Mouse (Mus musculus) stomach, embryonic 16.5 days (tissue): ENCODE data around the gene Rbms1. TPM values are rescaled to one million over a fixed set of nuclear protein-coding genes. Genes with fewer than 3 reads are reported as not detected.

Experiments used
- ATAC-seq: fragments of 200-750 bp; cut with Nextera tagmentation; 2 replicates; pipeline ENCODE4 v1.8.0; 2017; ENCODE audit warnings: moderate number of reproducible peaks, moderate TSS enrichment; ENCODE audit not compliant: insufficient read depth, low FRiP score
- H3K27ac ChIP-seq: fragments of 300-500 bp; sonication (generic); 2 replicates; pipeline ENCODE4 v1.5.1; 2014; ENCODE audit warnings: low read length
- H3K27me3 ChIP-seq: fragments of 300-500 bp; sonication (generic); 2 replicates; pipeline ENCODE4 v1.6.1; 2014; ENCODE audit warnings: low read length, control low read depth, mixed read lengths; ENCODE audit not compliant: control insufficient read depth, insufficient read depth
- H3K36me3 ChIP-seq: fragments of 300-500 bp; sonication (generic); 2 replicates; pipeline ENCODE4 v1.6.1; 2014; ENCODE audit warnings: low read length; ENCODE audit not compliant: control insufficient read depth, insufficient read depth
- H3K4me1 ChIP-seq: fragments of 300-500 bp; sonication (generic); 2 replicates; pipeline ENCODE4 v1.6.1; 2014; ENCODE audit warnings: low read length, control low read depth, mixed read lengths; ENCODE audit not compliant: control insufficient read depth, insufficient read depth
- H3K4me2 ChIP-seq: fragments of 300-500 bp; sonication (generic); 2 replicates; pipeline ENCODE4 v1.6.1; 2014; ENCODE audit warnings: low read depth, low read length, mixed read lengths
- H3K4me3 ChIP-seq: fragments of 300-500 bp; sonication (generic); replicated peaks from 2 replicates; pipeline ENCODE4 v1.5.1; 2014; ENCODE audit warnings: mild to moderate bottlenecking, low read length
- H3K9ac ChIP-seq: fragments of 300-500 bp; sonication (generic); 2 replicates; pipeline ENCODE4 v1.6.1; 2014; ENCODE audit warnings: low read length
- H3K9me3 ChIP-seq: fragments of 300-500 bp; sonication (generic); replicated peaks from 2 replicates; pipeline ENCODE4 v1.6.1; 2016; ENCODE audit warnings: low read length, control low read depth; ENCODE audit not compliant: control insufficient read depth
- WGBS: fragments of 180-500 bp; shearing (Covaris S2); extraction: QIAGEN DNeasy Blood & Tissue Kit; methylation state at CpG from one replicate; pipeline ENCODE4 v1.1.7; 2014; 5-methylcytosine and 5-hydroxymethylcytosine counted together
- polyA plus RNA-seq: library from polyadenylated mRNA; unstranded; fragments of >200 nt; fragmentation: Nextera tagmentation; extraction: Ambion mirVana; gene quantifications from 2 replicates; pipeline ENCODE4 v1.2.1, GENCODE M21; 2015

The Rbms1 gene
- polyA plus RNA-seq, 1 experiment from 2014 or later: 110 TPM

DNA sequence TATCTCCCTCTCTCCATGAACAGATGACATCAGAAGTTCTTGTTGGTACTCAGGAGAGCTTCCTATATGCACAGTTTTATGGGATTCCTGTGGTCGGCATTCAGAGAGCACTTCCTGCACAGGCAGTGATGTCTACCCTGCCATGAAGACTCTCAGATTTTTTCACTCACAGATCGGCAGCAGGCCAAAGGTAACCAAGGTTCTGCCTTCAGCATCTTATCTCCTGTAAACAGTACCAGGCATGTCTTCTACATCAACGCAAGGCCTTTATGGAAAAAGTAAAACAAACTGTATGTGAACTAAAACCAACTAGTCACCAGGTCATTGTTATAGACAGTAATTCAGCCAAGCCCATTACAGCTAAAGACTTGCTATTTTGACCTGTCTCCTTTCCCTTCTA, 115.0 kb downstream of the Rbms1 start:
- H3K9me3 ChIP-seq: no peaks in the 10 kb centered on the region
- H3K36me3 ChIP-seq: no peaks in the 10 kb centered on the region
- no peak overlapping the region for H3K27ac ChIP-seq
- no peak for ATAC-seq
- no peak overlapping the region for H3K4me2 ChIP-seq
- peaks cover 32% of the 10 kb centered on the region for H3K4me1 ChIP-seq
- H3K4me3 ChIP-seq: no peak overlapping the region
- no peaks in the 10 kb centered on the region for H3K27me3 ChIP-seq
- H3K9ac ChIP-seq: no peak overlapping the region
- WGBS: 61% methylated on average over 3 of the region's 3 CpGs

DNA sequence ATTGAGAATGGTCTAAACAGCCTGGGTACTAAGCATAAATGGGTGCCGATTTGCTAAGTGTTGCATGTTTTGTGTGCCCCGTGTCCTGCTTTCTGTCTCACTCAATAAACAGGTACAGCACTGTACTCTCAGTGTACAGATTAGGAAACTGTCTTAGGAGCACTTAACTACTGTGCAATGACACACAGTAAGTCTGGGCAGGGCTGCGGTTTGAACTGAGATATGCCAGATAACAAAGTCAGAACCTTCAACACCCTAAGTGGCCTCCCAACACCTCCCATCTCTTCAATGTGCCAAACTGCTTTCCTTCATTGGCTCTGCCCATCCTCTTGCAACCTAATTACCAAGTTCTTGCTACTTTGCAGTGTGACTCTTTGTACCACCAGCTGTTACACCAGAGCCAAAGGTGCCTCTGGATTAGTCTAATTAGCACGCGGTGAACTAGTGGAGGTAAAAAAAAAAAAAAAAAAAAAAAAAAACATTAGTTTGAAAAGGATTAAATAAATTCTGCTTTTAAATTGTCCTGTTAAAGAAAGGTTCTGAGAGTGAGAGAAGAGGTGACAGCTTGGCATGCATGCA, 117.6 kb downstream of the Rbms1 start:
- no peak overlapping the region for H3K4me3 ChIP-seq
- ATAC-seq: no peak; the same call in 1 of the 2 replicates
- peaks cover 13% of the 10 kb centered on the region; the same call in 1 of the 2 replicates for H3K4me1 ChIP-seq
- no peaks in the 10 kb centered on the region for H3K9me3 ChIP-seq
- no peak overlapping the region for H3K27ac ChIP-seq
- 51% methylated on average over 5 of the region's 5 CpGs for WGBS
- no peak overlapping the region for H3K9ac ChIP-seq
- no peak overlapping the region for H3K4me2 ChIP-seq
- peaks cover 7% of the 10 kb centered on the region; the same call in 1 of the 2 replicates for H3K36me3 ChIP-seq
- no peaks in the 10 kb centered on the region for H3K27me3 ChIP-seq

DNA sequence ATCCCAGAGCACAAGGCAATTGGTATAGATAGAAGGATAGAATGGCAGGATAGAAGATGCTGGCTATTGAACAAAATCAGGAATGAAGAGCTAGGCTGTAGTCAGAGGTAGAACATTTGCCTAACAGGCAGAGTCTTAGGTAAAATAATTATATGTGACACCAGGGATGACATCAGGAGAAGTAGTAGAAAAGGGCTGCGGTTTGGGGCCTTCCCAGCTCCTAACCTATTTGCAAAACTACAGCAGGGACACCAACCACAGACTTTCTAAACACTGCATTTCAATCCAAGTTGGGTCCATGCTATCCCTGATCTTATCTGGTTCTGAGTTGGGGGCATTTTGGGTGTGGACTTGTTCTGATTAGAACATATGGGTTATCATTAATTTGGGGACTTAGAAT, 118.7 kb downstream of the Rbms1 start:
- no peak overlapping the region for H3K4me3 ChIP-seq
- WGBS: 89% methylated on average over 1 of the region's 1 CpGs
- H3K9ac ChIP-seq: no peak overlapping the region
- H3K4me2 ChIP-seq: no peak overlapping the region
- H3K36me3 ChIP-seq: peaks cover 7% of the 10 kb centered on the region; the same call in 1 of the 2 replicates
- H3K27me3 ChIP-seq: no peaks in the 10 kb centered on the region
- no peak for ATAC-seq
- H3K4me1 ChIP-seq: peaks cover 9% of the 10 kb centered on the region; the same call in 1 of the 2 replicates
- no peaks in the 10 kb centered on the region for H3K9me3 ChIP-seq
- H3K27ac ChIP-seq: no peak overlapping the region

DNA sequence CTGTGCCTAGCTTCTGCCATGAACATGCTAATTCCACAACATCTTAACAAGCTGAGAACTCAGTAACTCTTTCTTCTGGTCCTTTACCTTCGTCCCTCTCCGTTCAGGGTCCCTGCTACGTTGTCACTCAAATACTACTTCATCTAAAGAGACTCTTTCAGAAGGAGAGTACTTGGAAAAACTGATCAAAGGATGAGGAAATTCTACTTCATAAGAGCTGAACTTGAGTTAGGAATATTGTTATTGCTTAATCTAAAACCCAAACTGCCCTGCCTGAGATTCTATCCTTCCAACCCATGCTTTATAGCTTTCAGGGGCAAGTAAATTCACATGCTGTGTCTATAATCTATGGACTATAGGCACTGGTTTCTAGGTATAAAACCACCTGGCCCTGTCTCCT, 119.4 kb downstream of the Rbms1 start:
- Histone ChIP-seq H3K9me3 (no peaks in the 10 kb centered on the region), H3K27me3 (no peaks in the 10 kb centered on the region), H3K4me2 (no peak overlapping the region), H3K27ac (no peak overlapping the region; the same call in 1 of the 2 replicates), H3K9ac (no peak overlapping the region), H3K4me3 (no peak overlapping the region), H3K36me3 (peaks cover 7% of the 10 kb centered on the region; the same call in 1 of the 2 replicates), H3K4me1 (peaks cover 9% of the 10 kb centered on the region; the same call in 1 of the 2 replicates)
- no peak for ATAC-seq
- WGBS: 89% methylated on average over 3 of the region's 3 CpGs

DNA sequence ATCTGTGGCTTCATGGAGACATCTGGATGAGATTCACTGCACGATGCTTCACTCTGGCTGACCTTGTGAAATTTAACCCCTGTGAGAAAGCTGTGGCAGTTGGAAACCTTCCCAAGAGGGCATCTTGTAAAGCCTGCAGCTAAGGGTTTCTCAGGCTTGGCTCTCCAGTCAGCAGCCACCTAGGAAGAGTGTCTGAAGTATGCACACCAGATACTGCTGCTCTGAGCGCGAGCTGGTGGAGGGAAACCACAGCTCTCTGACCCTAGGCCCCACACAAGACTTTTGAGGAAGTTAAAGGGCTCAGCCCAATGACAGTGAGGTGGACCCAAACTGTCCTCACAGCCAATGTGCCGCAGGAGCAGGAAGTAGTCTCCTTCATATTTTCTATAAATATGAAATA, 120.0 kb downstream of the Rbms1 start:
- H3K9me3 ChIP-seq: no peaks in the 10 kb centered on the region
- WGBS: 46% methylated on average over 4 of the region's 4 CpGs
- H3K36me3 ChIP-seq: peaks cover 7% of the 10 kb centered on the region; the same call in 1 of the 2 replicates
- no peak overlapping the region for H3K27ac ChIP-seq
- no peak for ATAC-seq
- no peak overlapping the region for H3K4me2 ChIP-seq
- no peaks in the 10 kb centered on the region for H3K27me3 ChIP-seq
- no peak overlapping the region for H3K4me3 ChIP-seq
- no peak overlapping the region for H3K9ac ChIP-seq
- peaks cover 9% of the 10 kb centered on the region; the same call in 1 of the 2 replicates for H3K4me1 ChIP-seq

DNA sequence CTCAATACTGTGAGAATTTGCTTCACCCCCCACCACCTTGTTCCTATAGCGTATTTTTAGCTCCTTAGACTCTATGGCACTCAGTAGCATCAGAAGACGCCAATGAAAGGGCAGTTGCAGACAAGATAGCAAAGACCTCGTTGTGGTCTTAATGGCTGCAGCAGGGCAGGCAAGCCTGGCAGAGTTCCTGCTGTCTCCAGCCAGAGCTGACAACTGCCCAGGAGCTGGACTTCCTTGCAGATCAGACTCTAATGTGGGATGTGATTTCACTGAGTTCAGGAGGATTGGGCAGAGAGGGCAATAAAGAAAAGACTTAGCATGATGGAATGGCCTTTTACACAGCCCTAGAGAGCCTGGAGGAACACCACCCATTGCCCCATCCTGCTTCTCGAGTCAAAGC, 122.1 kb downstream of the Rbms1 start:
- ATAC-seq: no peak
- Histone ChIP-seq H3K36me3 (peaks cover 7% of the 10 kb centered on the region; the same call in 1 of the 2 replicates), H3K27ac (no peak overlapping the region), H3K4me1 (peaks cover 15% of the 10 kb centered on the region; the same call in 1 of the 2 replicates), H3K4me2 (no peak overlapping the region), H3K9ac (no peak overlapping the region), H3K9me3 (no peaks in the 10 kb centered on the region), H3K27me3 (no peaks in the 10 kb centered on the region), H3K4me3 (no peak overlapping the region)
- 77% methylated on average over 4 of the region's 4 CpGs for WGBS

DNA sequence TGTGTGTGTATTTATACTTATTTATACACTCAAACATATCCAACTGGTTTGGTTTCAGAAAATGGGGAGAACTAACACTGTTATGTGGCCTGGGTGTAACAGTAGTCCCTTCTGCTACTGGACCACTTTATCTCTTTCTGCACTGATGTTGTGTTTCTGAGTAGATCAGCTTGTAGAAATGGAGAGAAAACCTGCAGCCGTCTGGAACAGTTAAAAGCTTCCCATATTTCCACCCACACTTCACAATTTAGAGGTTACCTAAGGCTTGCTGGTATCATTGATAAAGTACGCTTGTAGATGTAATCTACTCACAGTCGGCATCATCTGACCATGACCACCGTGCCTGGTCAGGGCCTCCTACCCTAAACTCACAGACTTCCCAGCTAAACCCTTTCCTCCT, 123.5 kb downstream of the Rbms1 start:
- Histone ChIP-seq H3K9me3 (no peaks in the 10 kb centered on the region), H3K27me3 (no peaks in the 10 kb centered on the region), H3K4me2 (no peak overlapping the region), H3K4me1 (peaks cover 9% of the 10 kb centered on the region; the same call in 1 of the 2 replicates), H3K36me3 (peaks cover 7% of the 10 kb centered on the region; the same call in 1 of the 2 replicates), H3K9ac (no peak overlapping the region), H3K27ac (no peak overlapping the region), H3K4me3 (no peak overlapping the region)
- 76% methylated on average over 4 of the region's 4 CpGs for WGBS
- no peak for ATAC-seq

DNA sequence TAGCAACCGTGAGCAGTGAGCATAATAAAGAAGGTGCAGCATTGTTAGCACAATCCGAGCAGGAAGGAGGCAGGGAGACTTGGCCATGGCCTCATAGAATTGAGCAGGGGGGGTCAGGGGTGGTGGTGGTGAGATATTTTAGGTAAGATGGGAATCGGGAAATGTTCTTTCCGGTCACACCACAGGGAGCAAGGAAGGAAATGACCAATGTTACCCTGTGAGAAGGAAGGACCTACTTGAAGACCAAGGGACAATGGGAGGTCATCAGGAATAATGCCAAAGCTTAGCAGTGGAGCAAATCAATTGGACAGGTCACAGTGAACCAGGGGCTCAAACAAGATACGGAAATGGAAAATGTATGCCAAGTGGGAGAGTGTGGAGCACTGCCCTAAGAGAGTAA, 124.1 kb downstream of the Rbms1 start:
- WGBS: 70% methylated on average over 5 of the region's 5 CpGs
- ATAC-seq: no peak

DNA sequence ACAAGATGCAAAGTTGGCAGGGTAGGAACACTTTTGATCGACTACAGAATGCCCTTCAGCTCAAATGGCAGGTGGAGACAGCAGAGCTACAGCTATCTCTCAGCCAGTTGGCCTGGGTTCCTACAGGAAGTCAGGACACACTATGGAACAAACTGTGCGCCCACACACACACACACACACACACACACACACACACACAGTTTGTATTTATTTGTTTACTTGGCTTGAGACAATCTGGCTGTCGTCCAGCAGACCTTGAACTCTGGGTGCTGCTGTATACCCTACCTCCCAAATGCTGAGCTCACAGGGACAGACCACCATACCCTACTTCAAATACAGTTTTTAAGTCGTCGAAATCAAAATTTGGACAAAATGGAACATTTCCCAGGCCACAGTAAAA, 125.4 kb downstream of the Rbms1 start:
- Histone ChIP-seq H3K4me2 (no peak overlapping the region), H3K4me1 (peaks cover 9% of the 10 kb centered on the region; the same call in 1 of the 2 replicates), H3K9me3 (no peaks in the 10 kb centered on the region), H3K36me3 (peaks cover 7% of the 10 kb centered on the region; the same call in 1 of the 2 replicates), H3K27ac (no peak overlapping the region), H3K4me3 (no peak overlapping the region), H3K27me3 (no peaks in the 10 kb centered on the region), H3K9ac (no peak overlapping the region)
- 69% methylated on average over 5 of the region's 5 CpGs for WGBS
- ATAC-seq: no peak

More for the DNA sequence above, 124.1 kb downstream of the Rbms1 start:
- H3K4me1 ChIP-seq: peaks cover 9% of the 10 kb centered on the region; the same call in 1 of the 2 replicates
- no peaks in the 10 kb centered on the region for H3K9me3 ChIP-seq
- H3K36me3 ChIP-seq: peaks cover 7% of the 10 kb centered on the region; the same call in 1 of the 2 replicates
- no peak overlapping the region for H3K9ac ChIP-seq
- H3K27me3 ChIP-seq: no peaks in the 10 kb centered on the region
- no peak overlapping the region for H3K4me2 ChIP-seq
- H3K4me3 ChIP-seq: no peak overlapping the region
- H3K27ac ChIP-seq: no peak overlapping the region
